Mouse (Mus musculus) neural tube, embryonic 10.5 days (tissue): ENCODE measurements around the gene Rad51b.
A peak's percentile ranks its signal among the peaks of the same experiment; 100 is the strongest.

Experiments
- DNase-seq: peaks from one replicate; pipeline ENCODE4 v3.0.0-alpha.2; 2017; ENCODE audit warnings: low spot score; ENCODE audit errors: extremely low spot score

The Rad51b gene

GRCm38 (mm10) chr12:79822401-79822800, 525.3 kb downstream of the Rad51b start:
- DNase-seq, result no peak

GRCm38 (mm10) chr12:79825922-79826321, 528.8 kb downstream of the Rad51b start:
- no peak for DNase-seq

GRCm38 (mm10) chr12:79827233-79827692, 530.2 kb downstream of the Rad51b start:
- no peak for DNase-seq

GRCm38 (mm10) chr12:79827735-79828134, 530.7 kb downstream of the Rad51b start:
- DNase-seq, result no peak

- no peak for DNase-seq
Measured at GRCm38 (mm10) chr12:79830686-79831085, 533.6 kb downstream of the Rad51b start.

GRCm38 (mm10) chr12:79832611-79833010, 535.5 kb downstream of the Rad51b start:
- DNase-seq, result no peak

- no peak for DNase-seq
Measured at GRCm38 (mm10) chr12:79835521-79835920, 538.4 kb downstream of the Rad51b start.

GRCm38 (mm10) chr12:79838181-79838961, 541.3 kb downstream of the Rad51b start:
- no peak for DNase-seq

- no peak for DNase-seq
Measured at GRCm38 (mm10) chr12:79839096-79839941, 542.2 kb downstream of the Rad51b start.

GRCm38 (mm10) chr12:79840465-79840864, 543.4 kb downstream of the Rad51b start:
- no peak for DNase-seq

- no peak for DNase-seq
Measured at GRCm38 (mm10) chr12:79841248-79841647, 544.2 kb downstream of the Rad51b start.

GRCm38 (mm10) chr12:79842319-79842718, 545.2 kb downstream of the Rad51b start:
- peak; percentile 26 for DNase-seq

- DNase-seq, result peak; percentile 26
Measured at GRCm38 (mm10) chr12:79843002-79843401, 545.9 kb downstream of the Rad51b start.

GRCm38 (mm10) chr12:79843496-79843895, 546.4 kb downstream of the Rad51b start:
- peak; percentile 24 for DNase-seq

GRCm38 (mm10) chr12:79846247-79847151, 549.4 kb downstream of the Rad51b start:
- DNase-seq, result peak; percentile 52

- DNase-seq, result no peak
Measured at GRCm38 (mm10) chr12:79848539-79848938, 551.5 kb downstream of the Rad51b start.

- DNase-seq, result no peak
Measured at GRCm38 (mm10) chr12:79850021-79850420, 552.9 kb downstream of the Rad51b start.

- no peak for DNase-seq
Measured at GRCm38 (mm10) chr12:79851898-79852297, 554.8 kb downstream of the Rad51b start.

GRCm38 (mm10) chr12:79852606-79853005, 555.5 kb downstream of the Rad51b start:
- DNase-seq, result no peak

GRCm38 (mm10) chr12:79853901-79854490, 556.9 kb downstream of the Rad51b start:
- no peak for DNase-seq

GRCm38 (mm10) chr12:79854507-79854906, 557.4 kb downstream of the Rad51b start:
- no peak for DNase-seq
